Mouse (Mus musculus) splenic B cell, adult 2 months (primary cell): ENCODE measurements around the gene Smim20.

ENCODE experiments used
- DNase-seq: peaks from one replicate; pipeline ENCODE4 v3.0.0-alpha.2; 2011; ENCODE audit warnings: low read depth, low spot score
- H3K27me3 ChIP-seq: 2 replicates; pipeline ENCODE4 v1.6.1; 2012; ENCODE audit warnings: mild to moderate bottlenecking, low read length, moderate library complexity, mixed read lengths; ENCODE audit not compliant: control insufficient read depth, poor library complexity, insufficient read depth, severe bottlenecking
- H3K36me3 ChIP-seq: 2 replicates; pipeline ENCODE4 v1.6.1; 2012; ENCODE audit warnings: mild to moderate bottlenecking, low read length, moderate library complexity, mixed read lengths; ENCODE audit not compliant: control insufficient read depth, poor library complexity, insufficient read depth, severe bottlenecking

The Smim20 gene

DNA sequence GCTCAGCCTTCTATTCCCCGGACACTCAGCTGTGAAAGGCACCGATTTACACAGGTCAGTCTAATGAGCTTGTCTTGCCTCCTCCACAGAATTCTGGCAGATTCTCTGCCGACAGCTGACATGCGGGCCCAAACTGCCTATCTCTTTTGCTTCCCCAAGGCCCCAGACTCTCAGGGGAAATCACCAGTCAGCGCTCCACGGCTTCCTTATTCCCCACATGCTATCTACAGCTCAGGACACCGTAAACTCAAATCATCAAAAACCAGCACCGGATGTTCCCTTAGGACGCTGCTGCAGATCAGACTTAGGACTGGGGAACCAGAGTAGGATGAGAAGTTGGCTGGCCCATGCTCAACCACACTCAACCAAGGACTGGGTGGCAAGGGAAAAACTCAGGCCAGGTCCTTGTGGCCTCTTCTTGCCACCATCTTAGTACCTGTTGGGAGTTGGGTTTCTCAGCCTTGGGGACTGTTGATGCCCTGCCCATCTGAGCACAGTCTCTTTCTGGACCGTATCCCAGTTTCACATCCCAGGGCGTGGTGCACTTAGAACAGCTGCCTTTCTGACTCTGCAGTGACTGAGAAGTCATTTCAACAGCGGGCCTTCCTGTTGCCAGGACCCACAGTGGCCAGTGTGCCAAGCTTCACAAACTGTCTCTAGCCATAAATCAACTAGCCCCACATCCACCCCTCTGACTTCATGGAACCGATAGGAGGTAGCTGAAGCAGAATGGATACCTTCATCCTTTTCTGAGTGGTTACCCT, 47.7 kb downstream of the Smim20 start:
- Histone ChIP-seq H3K36me3 (no peaks in the 10 kb centered on the region), H3K27me3 (no peaks in the 10 kb centered on the region)
- no peak for DNase-seq

GRCm38 (mm10) chr5:53315829-53316228, 48.9 kb downstream of the Smim20 start:
- peak; percentile 9 for DNase-seq
- no peaks in the 10 kb centered on the region for H3K27me3 ChIP-seq

GRCm38 (mm10) chr5:53317396-53317795, 50.5 kb downstream of the Smim20 start:
- H3K27me3 ChIP-seq, result no peaks in the 10 kb centered on the region
- no peaks in the 10 kb centered on the region for H3K36me3 ChIP-seq
- DNase-seq, result no peak

More at GRCm38 (mm10) chr5:53315829-53316228, 48.9 kb downstream of the Smim20 start:
- H3K36me3 ChIP-seq, result no peaks in the 10 kb centered on the region

DNA sequence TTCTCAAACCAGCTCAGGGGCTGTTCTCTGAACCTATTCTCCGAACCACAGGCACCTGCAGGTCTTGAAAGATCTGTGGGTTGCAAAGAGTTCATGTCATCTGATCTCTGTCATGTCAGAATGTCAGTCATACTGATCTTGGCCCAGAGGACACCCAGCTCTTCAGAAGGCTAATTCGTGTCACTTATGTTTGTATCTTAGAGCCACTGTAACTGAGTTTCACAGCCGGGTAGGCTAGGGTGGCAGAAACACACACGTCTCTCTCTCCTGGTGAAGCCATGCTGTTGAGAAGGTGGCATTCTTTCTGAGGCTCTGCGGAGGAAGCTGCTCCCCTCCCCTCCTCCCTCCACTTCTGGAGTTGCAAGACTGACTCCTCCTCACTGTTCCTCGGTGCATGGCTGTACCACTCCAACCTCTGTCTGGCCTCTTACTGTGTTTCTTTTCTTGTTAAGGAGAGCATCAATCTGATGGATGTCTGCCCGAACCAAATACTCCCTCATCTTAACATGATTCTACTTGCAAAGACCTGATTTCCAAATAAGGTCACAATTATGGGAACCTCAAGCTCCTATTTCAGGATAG, 51.1 kb downstream of the Smim20 start:
- no peaks in the 10 kb centered on the region for H3K36me3 ChIP-seq
- H3K27me3 ChIP-seq, result no peaks in the 10 kb centered on the region
- no peak for DNase-seq

GRCm38 (mm10) chr5:53320331-53320730, 53.4 kb downstream of the Smim20 start:
- Histone ChIP-seq H3K27me3 (no peaks in the 10 kb centered on the region), H3K36me3 (no peaks in the 10 kb centered on the region)
- DNase-seq, result no peak

DNA sequence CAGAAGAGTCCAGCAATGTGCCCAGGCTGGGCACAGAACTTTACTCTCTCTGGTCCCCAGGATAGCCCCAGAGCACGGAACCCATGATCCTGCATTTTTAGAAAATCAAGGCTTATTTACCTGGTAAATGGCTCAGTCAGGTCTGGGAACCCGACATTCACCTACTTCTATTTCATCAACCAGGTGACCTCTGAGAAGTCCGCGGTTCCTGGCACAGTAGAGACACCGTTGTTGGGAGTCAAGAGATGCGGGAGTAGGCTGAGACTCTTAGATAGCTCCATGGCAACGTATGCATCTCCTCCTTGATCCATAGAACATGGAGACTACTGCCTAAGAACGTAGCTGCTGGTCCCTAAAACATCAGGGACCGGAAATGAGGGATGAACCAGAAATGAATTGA, 55.0 kb downstream of the Smim20 start:
- DNase-seq, result no peak
- no peaks in the 10 kb centered on the region for H3K27me3 ChIP-seq
- no peaks in the 10 kb centered on the region for H3K36me3 ChIP-seq

- Histone ChIP-seq H3K27me3 (no peaks in the 10 kb centered on the region), H3K36me3 (no peaks in the 10 kb centered on the region)
- no peak for DNase-seq
Measured at GRCm38 (mm10) chr5:53322471-53322870, 55.6 kb downstream of the Smim20 start.

- H3K36me3 ChIP-seq, result no peaks in the 10 kb centered on the region
- DNase-seq, result no peak
- H3K27me3 ChIP-seq, result no peaks in the 10 kb centered on the region
Measured at GRCm38 (mm10) chr5:53323121-53323520, 56.2 kb downstream of the Smim20 start.

GRCm38 (mm10) chr5:53324256-53324655, 57.4 kb downstream of the Smim20 start:
- no peak for DNase-seq
- Histone ChIP-seq H3K36me3 (no peaks in the 10 kb centered on the region), H3K27me3 (no peaks in the 10 kb centered on the region)

- no peak for DNase-seq
- Histone ChIP-seq H3K36me3 (no peaks in the 10 kb centered on the region), H3K27me3 (no peaks in the 10 kb centered on the region)
Measured at GRCm38 (mm10) chr5:53324791-53325190, 57.9 kb downstream of the Smim20 start.

- peak; percentile 67 for DNase-seq
- Histone ChIP-seq H3K36me3 (no peaks in the 10 kb centered on the region), H3K27me3 (no peaks in the 10 kb centered on the region)
Measured at GRCm38 (mm10) chr5:53326023-53326422, 59.1 kb downstream of the Smim20 start.

DNA sequence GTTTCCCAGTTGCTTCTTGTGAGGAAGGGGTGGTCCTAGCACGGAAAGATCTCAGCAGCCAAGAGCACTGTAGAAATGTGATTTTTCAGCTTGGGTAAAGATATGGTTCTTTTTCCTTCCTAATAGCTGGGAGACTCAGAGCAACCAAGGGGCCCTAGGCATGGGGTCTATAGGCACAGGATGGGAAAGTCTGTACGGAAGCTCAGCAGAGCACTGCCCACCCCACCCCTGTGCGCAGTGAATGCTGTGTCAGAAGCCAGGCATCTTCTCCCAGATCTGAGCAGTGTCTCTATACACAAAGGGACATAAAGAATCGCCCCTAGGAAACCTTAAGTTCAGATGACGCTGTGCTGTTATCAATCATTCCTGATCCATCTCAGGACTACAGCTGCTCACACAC, 59.6 kb downstream of the Smim20 start:
- Histone ChIP-seq H3K27me3 (no peaks in the 10 kb centered on the region), H3K36me3 (no peaks in the 10 kb centered on the region)
- no peak for DNase-seq
